Mouse (Mus musculus) activated CD4-positive, CD25-positive, alpha-beta regulatory T cell, adult 4 months (primary cell): ENCODE data around the gene Capg. TPM values are rescaled to one million over a fixed set of nuclear protein-coding genes. Genes with fewer than 3 reads are reported as not detected.
"Not testable (repeated sequence)": the region's sequence is repeated elsewhere in the genome, so short reads cannot be mapped to it uniquely, and the experiment has no call there.

Experiments used
- ATAC-seq: one replicate; pipeline ENCODE4 v1.8.0; 2017
- polyA plus RNA-seq, 2 experiments: library from polyadenylated mRNA; unstranded; fragments of 100-300 nt; shearing (Covaris generic); gene quantifications; one replicate each; pipeline ENCODE4 v1.2.1; 2017

Gene Capg
- polyA plus RNA-seq, 2 experiments from 2014 or later, result 595 to 746 TPM

DNA sequence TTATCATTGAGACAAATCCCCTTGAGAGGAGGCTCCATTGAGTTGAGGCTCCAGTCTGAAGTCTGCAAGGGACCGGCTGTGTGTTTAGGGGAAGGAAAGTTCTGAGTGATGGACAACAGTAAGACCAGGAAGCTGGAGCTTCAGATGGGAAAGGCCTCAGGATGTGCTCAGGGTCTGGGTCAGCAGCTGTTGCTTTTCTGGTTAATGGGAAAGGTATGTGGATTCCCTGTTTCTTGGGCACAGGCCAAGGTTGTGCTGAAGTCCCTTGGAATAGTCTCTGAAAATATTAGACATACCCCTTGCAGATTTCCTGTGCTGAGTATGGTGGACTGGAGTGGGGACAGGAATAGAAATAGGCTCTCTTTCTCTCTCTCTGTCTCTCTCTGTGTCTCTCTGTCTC, 10.6 kb upstream of the Capg start:
- ATAC-seq, result not testable (repeated sequence)

DNA sequence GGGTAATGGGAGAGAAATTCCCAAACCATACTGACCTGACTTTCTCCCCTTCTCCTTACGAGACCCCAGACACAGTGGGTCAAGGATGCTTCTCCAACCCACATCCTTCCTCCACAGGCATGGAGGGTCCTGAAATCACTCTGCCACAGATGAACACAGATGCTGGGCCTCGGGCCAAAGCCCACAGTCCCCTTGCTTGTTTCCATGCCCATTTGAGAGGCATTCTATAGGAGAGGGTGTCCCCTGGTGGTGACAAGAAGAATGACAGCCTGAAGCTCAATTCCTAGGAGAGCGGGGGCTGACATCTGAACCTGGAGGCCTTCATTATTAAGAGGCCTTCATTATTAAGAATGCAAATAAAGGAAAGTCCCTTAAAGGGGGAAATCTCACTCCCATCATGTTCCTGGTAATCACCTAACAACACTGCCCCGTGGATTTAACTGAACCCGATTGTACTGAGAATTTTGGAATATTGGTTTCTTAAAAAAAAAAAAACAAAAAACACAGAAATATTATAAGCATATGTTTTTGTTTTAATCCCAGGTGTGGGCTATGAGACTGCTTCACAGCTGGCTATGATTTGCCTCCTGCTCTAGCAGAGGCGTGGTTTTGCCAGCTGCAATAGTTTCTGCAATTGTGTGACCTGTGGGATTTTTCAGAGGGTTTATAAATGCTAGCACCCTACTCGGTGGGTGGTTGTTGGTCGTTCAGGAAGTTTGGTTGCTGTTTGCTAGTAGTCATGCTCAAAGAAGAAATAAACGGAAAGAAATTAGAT, 10.0 kb upstream of the Capg start:
- peak; percentile 19 for ATAC-seq

DNA sequence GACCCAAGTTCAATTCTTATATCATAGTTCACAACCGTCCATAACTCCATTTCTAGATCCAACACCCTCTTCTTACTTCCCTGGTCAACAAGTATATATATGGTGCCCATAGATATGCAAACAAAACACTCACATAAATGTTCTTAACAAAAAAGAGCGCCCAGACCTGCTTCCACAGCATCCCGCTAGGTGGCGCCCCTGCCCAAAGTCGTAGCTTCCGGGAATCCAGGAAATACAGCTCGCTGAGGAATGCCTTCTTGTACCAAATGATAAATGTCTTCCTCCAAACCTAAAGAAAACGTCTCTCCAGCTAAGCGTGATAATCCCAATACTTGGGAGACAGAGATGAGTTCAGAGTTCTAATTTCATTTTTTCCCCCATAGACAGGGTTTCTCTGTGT, 9.0 kb upstream of the Capg start:
- ATAC-seq, result peak; percentile 17

DNA sequence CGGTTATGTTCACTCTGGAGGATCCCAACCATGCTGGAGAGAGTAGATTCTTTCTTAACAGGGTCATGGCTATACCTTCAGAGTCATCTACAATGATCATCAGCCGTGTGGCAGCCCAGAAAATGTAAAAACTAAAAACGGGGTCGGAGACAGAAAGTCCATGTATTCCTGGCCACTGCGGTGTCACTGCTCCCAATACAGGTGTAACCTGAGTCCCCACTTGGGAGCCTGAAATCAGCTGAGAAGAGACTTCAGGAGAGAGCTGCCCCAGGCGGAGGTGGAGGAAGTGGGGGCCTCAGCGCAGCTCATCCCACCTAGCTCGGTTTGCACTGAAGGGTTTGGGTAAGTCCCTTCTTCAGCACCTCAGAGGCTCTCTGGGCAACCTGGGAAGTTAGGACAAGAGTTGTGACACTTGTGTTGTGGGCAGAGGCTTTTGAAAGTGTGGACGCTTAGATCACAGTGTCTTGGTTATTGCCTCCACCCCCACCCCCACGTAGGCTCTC, 6.1 kb upstream of the Capg start:
- no peak for ATAC-seq

DNA sequence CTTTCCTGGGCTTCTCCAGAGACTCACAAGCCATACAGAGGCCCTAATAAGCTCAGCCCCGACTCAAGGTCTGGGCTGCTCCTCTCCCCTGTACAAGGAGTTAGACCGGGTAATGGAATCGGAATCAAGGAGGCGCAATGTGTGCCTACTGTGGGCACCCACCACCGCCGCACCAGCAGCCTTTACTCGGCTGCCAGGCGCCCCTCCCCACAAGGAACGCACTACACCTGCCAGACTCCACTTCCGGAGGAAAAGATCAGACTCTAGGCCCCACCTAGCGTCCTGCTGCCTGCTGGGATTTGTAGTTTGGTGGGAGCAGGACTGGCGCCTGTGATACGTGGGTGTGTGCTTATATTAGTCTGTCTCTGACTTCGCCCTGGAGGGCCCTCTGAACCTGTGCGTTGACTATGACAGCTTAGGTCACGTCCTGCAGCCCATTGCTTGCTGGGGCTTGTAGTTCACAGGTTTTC, 5.6 kb upstream of the Capg start:
- ATAC-seq, result peak; percentile 98

DNA sequence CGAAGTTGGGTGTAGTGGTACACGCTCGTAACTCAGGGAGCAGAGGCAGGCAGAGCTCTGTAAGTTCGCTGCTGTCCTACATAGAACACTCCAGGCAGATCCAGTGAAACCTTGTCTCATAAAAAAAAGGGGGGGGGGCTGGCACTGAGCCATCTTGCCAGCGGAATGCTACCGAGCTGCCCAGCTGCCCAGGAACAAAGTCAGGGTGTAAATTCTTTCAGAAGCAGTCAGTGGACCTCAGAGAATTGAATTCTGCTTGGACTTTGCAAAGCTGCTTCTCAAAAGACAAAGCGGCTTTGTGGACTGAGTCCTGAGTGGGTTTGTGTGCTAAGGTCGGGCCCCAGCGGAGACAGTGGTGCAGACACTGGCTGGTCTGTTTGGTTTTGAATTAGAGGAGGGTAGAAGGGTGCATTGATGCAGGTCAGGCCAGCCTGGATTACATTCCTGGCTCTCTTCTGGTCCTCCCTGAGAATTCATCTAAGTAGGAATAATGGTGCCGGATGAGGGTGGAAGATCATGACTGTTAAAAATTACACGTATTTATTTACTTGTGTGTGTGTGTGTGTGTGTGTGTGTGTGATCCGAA, 833 bp upstream of the Capg start:
- no peak for ATAC-seq

DNA sequence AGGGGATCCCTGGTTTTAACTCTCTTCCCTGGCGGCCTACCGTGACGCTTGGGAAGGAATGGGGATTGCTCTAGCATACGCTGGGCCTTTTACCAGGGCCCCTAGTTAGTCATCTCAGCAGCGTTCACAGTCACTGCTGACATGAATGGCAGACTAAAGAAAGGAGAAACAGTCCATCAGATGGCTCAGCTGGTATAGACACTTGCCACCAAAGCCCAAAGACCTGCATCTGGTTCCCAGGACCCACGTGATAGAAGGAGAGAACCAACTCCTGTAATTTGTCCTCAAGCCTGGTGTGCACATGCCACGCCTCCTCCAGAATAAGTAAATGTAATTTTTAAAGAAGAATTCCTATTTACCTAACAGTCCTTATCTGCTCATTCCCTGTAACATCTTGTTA, 1.2 kb downstream of the Capg start:
- no peak for ATAC-seq

DNA sequence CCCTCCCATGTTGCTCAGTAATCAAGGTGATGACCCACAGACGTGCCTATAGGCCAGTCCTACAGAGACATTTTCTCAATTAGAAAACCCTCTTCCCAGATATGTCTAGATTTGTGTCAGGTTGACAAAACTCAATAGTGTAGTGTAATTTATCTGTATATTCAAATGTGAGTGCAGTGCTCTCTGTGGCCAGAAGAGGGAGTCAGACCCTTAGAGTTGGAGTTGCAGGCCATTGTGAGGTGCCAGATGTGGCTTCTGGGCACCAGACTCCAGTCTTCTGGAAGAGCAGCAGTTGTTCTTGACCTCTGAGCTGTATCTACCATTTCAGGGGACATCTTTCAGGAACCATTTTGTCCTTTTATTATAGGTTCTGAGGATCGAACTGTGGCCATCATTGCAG, 2.9 kb downstream of the Capg start:
- no peak for ATAC-seq

DNA sequence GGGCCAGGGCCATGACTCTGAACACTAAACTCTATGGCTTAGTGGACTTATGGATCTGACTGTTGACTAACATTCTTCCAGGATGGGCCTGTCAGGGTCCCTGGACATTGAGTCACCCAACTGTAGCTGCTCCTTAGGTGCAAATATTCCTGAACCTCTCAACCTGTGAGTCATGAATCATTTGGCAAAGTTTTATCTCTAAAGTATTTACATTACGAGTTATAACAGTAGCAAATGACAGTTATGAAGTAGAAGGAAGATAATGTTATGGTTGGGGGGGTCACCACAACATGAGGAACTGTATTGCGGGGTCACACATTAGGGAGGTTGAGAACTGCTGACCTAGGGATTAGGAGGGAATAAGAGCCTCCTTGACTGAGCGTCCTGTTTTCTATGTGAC, 3.7 kb downstream of the Capg start:
- no peak for ATAC-seq

DNA sequence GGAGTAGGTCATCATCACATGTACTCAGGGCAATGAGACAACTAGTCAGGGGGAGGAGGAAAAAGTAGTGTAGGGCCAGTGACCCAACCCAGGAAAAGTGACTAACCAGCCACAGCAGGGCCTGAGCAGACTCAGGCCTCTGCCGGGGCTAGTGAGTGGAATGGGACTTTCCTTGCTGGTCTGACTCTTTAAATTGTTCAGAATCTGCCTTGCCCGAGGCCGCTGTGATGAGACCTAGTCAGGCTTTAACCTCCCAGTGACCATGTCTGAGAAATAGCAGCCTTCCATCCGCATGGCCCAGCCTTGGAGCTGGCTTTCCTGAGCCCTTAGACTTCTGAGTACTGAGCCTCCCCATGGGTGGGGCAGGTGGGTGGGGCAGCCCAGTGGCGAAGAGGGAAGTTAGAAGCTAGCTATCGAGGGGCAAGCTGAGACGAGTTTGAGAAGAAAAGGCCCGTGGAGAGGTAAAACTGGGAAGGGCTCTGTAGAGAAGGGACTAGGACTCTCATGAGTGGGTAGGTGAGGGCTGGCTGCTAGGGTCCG, 4.9 kb downstream of the Capg start:
- ATAC-seq, result no peak

DNA sequence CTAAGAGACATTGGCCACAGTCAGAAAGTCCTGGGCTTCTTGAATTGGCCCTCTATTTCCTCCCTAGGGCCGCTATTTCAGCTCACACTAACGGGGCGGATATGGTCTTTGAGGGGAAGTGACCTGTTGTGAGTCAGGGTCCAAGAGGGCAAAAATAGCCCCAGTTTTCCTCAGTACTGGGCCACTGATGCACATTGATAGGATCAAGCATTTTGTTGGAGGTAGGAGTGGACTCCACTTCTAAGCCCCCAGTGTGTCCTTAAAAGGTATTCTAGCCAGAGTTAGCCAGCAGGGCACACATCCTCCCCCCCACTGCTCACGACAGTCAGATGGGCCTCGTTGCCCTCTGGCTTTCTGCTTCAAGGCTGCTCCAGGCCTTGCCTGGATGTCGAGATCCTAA, 5.8 kb downstream of the Capg start:
- ATAC-seq, result no peak

DNA sequence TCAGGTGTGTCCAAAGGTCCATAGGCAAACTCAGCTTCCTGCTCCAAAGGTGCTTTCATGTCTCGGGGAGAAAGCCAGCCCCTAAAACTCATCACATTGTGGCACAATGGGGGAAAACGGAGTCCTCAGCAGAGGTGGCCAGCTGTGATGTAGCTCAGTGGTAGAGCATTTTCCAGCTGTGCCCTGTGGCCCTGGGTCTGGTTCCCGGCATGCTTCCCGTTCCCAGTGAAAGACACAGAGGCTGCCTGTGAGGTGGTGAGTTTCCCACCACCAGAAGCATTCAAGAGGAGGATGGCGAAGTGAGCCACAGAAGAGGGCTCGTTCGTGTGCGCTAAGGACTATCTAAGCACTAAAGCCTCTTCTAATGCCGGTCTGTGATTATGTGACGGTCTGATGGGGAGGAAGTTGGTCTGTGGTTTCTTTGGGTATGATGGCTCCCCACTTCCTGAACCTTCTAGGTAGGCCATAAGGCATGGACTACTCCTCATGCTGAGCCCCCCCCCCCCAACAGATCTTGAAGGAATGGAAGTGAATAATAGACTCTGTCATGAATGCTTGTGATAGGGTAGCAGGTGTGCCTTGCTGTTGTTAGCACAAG, 6.4 kb downstream of the Capg start:
- ATAC-seq, result peak; percentile 48

DNA sequence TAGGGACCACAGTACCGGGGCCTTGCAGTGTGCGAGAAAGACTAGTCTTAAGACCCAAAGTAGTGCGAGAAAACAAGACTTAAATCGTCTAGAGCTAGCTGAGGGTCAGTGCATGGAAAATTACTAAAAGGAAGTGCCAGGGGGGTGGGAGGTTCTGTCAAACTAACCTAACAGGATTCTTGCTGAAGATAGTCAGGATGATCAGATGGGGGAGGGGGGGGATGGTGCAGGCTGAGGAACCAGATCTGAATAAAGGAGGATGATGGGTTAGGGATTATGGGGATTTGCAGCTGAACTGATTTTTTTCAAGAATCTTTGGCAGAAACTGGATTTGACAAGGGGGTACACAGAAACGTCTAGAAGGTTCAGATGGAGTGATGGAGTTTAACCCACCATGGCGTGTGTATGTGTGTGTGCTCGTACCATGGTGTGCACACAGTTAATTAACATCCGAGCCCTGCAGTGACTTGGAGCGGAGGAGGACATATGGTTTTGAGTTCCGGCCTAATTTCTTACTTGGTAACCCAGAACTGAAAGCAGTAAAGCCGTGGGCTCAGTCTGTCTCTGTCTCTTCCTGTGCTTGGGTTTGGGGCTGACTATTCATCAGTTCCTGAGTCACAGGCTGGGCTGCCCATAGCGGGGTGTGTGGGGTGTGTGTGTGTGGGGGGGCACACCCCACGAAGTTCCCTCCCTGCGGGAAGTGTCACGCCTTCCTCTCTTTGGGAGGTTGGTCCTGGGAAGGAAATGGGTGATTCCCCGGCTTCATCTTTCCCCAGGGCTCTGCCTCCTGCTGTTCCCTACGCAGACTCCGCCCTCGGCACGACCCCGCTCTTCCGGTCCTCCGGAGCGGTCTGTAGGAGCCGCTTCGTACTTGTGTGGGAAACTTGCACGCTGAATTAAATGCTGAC, 8.2 kb downstream of the Capg start:
- peak; percentile 83 for ATAC-seq

DNA sequence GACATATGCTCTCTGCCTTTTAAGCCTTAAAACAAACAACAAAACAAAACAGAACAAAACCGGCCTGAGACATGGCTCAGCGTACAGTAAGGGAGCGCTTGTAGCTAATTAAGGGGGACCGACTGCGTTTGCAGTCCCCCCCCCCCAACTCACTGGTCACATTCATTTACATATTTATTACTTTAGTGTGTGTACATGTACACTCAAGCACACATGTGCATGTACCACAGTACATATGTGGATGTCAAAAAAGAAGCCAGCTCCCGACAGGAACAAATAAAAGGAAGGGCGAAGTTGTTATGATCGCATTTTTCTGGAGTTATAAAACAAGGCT, 8.9 kb downstream of the Capg start:
- no peak for ATAC-seq

DNA sequence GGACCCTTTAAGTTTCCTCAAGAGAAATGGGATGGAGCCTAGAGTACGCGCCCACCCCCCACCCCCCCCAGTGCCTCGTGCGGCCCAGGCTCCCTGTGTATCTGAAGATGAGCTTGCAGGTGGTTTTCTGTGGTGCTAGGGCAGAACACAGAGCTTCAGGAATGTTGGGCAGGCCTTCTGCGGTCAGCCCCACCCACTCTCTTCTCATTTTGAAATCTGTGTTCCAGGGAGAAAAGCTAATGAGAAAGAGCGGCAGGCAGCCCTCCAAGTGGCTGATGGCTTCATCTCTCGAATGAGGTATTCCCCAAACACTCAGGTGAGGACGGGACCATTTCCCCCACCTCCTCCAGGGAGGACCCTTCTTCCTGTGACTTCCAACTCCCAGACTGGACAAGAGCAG, 16.6 kb downstream of the Capg start:
- no peak for ATAC-seq

DNA sequence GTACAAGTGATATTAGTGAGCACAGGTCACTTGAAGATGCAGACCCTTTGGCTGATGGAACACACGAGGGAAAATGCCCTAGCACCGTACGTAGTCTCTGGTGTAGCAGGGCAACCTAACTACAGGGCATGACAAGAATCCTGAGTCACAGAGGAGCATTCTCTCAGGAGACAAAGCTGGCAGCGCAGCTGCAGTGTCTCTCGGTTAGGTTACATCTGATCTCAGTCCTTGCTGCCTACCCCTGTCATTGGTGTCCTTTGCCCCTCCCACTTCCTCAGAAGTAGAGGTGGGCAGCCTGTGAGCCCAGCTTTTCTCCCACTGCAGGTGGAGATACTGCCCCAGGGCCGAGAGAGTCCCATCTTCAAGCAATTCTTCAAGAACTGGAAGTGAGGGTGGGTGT, 18.3 kb downstream of the Capg start:
- no peak for ATAC-seq

DNA sequence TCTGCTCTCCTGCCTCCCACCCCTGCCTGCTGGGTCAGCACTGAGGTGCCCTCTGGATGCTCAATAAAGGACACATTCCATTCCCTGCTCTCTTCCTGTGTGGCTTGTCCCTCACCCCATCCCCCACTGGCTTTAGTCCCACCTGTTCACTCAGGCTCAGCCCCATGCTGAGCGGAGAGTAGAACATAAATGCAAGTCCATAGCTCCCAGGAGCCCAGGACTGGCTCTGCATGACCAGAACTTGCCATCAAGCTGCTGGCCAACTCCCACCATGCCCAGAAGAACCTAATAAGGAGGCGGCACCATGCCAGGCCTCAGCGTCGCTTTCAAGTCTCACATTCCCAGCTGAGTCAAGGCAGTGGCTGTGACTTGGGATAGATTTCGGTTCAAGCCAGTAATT, 18.7 kb downstream of the Capg start:
- ATAC-seq, result no peak

DNA sequence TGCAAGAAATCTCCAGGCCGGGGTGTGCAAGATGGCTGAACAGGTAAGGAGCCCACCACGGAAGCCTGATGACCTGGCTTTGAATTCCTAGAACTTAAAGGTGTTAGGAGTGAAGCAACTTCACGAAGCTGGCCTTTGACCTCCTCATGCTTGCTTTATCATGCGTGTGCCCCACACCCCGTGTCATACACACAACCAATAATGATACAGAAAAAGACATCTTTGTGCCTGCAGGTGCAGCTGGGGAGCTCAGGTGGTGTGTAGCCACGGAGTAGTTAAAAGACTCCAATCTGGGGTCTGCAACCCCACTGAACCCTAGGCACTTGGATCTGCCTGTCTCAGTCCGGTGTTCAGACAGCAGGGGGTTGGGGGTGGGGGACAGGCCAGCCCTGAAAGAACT, 21.3 kb downstream of the Capg start:
- no peak for ATAC-seq

DNA sequence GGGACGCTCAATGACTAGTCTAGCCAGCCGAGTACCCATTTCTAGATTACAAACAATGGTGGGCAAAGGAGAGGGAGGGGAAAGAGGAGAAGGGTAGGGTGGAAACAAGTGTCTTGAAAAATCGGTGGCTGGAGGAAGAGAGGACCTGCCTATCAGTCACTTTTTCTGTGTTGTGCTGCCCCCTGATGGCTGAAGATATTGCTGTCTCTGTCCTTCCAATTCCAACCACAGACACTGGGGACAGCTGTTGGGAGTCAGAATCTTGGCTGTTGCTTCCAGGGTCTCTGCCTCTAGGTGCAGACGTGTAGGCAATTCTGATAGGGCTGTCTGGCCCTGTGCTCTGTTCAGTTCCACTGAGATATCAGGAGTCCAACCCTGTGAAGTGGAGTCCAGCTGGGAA, 21.9 kb downstream of the Capg start:
- peak; percentile 91 for ATAC-seq

DNA sequence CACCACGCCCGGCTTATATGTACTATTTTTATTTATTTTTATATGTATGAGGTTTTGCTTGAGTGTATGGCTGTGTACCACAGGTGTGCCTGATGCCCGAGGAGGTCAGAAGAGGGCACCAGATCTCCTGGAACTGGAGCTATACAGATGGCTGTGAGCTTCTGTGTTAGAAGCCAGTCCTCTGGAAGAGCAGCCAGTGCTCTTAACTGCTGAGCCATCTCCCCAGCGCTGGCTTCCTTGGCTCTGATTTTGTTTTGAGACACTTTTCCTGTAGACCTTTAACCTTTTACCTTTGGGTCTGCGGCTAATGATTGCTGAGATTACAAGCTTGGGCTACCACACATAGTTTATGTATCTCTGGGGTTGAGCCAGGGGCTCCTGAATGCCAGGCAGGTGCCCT, 23.3 kb downstream of the Capg start:
- no peak for ATAC-seq

DNA sequence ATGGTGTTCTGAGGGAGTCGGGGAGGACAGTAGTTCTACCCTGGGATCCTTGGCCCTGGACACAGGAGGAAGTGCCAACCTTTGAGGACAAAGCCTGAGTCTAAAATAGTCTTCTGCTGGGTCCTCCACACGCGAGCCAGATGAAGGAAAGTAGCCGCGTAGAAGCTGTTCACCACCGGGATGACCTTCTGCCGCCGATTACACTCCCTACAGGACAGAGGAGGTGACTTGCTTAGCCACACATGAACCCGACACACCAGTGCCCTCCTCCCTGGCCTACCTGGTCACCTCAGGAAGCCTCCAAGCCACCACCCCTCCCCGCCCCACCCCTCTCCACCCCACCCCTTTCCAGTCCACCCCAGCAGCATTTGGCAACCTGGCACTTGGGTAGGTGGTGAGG, 24.5 kb downstream of the Capg start:
- no peak for ATAC-seq

DNA sequence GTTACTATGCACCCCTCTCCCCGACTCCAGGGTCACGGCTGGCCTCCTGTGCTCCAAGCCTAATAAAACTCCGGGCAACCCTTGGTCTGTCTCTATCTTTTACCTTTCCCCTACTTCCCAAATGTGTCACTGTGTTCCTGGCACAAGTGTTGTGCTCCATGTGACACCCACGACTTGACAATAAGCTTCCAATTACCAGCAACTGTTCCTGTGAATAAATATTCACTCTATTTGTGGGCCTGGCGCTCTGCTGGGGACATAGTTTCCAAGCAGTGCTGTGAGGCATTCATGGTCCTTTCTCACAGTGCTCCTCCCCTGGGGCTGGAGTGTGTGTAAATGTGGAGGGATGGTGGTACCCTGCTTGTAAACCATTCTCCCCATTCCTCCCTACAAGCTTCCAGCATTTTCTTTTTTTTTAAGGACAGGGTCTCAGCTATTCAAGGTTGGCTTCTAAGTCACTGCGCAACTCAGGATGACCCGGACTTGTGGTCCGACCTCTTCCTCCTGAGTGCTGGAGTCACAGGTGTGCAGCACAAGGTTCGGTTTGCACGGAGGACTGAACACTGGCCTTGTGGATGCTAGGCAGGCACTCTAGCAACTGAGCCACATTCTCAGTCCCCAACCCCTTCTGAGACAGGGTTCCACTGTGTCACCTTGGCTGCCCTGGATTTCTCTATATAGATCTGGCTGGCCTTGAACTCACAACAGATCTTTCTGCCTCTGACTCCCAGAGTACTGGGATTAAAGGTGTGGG, 26.6 kb downstream of the Capg start:
- ATAC-seq, result no peak
